Mouse (Mus musculus): ENCODE results near the gene Rtn4r. TPM values are rescaled to one million over a fixed set of nuclear protein-coding genes. Genes with fewer than 3 reads are reported as not detected.

The Rtn4r gene
- polyA plus RNA-seq, 1 experiment from 2014 or later, result 10.7 TPM

DNA sequence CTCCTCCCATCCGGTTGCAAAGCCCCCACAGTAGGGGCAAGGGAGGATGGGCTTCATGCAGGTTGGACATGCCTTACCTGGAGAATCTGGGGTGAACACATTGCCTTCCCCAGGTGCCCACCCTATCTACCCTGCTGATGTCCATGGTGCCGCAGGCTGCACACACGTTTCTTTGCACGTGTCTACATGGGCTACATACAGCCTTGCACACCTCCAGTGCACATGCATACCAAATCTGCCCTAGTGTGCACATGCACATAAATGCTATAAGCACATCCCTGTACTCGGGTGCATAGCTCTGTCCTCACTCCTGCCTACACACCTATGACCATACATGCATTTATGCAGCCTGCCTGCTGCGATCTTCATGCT, 1.1 kb downstream of the Rtn4r start:
- no peak for ATAC-seq (ENCODE audit: insufficient read depth, low FRiP score, low TSS enrichment)

DNA sequence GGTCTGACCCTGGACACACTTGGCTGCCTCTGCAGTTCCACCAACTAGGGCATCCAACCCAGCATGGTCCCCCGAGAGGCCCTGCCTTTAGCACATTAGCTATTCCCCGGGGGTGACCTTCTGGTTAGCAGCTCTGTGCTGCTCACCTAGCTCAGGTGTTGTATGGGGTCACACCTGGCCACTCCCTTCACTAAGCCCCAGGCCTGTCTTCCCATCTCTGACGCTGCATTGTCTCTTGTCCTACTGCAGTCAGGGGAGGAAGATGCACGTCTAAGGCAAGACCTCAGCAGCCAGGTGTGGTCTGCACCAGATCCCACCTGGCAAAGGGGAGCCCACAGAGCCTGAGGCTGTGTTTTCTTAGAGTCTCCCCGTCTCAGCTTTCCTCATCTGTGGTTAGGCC, 2.0 kb downstream of the Rtn4r start:
- Histone ChIP-seq H3K4me2 (ENCODE audit: low read depth) (no peak overlapping the region), H3K27me3 (ENCODE audit: control insufficient read depth, insufficient read depth, low read length) (peaks cover 29% of the 10 kb centered on the region), H3K9ac (ENCODE audit: low read length) (no peak overlapping the region), H3K36me3 (ENCODE audit: control insufficient read depth, insufficient read depth, low read length) (no peaks in the 10 kb centered on the region), H3K4me1 (ENCODE audit: control insufficient read depth, insufficient read depth, low read length) (no peaks in the 10 kb centered on the region; the same call in 1 of the 2 replicates), H3K4me3 (ENCODE audit: low read depth, low read length) (no peak overlapping the region), H3K9me3 (ENCODE audit: control insufficient read depth, low read length) (no peaks in the 10 kb centered on the region), H3K27ac (ENCODE audit: low read depth, low read length) (no peak overlapping the region)
- 80% methylated on average over 5 of the region's 5 CpGs for WGBS
- ATAC-seq (ENCODE audit: insufficient read depth, low FRiP score, low TSS enrichment) (no peak), DNase-seq (ENCODE audit: low spot score) (no peak)

More for the DNA sequence above, 1.1 kb downstream of the Rtn4r start:
- Histone ChIP-seq H3K36me3 (ENCODE audit: control insufficient read depth, insufficient read depth, low read length) (no peaks in the 10 kb centered on the region), H3K4me2 (ENCODE audit: low read depth) (peak overlapping the region; percentile 97), H3K9ac (ENCODE audit: low read length) (peak overlapping the region; percentile 18; the same call in 1 of the 2 replicates), H3K27me3 (ENCODE audit: control insufficient read depth, insufficient read depth, low read length) (peaks cover 29% of the 10 kb centered on the region), H3K4me1 (ENCODE audit: control insufficient read depth, insufficient read depth, low read length) (no peaks in the 10 kb centered on the region; the same call in 1 of the 2 replicates), H3K4me3 (ENCODE audit: low read depth, low read length) (peak overlapping the region; percentile 69), H3K9me3 (ENCODE audit: control insufficient read depth, low read length) (no peaks in the 10 kb centered on the region), H3K27ac (ENCODE audit: low read depth, low read length) (no peak overlapping the region)
- WGBS, result 73% methylated on average over 6 of the region's 6 CpGs
- no peak for DNase-seq (ENCODE audit: low spot score)

DNA sequence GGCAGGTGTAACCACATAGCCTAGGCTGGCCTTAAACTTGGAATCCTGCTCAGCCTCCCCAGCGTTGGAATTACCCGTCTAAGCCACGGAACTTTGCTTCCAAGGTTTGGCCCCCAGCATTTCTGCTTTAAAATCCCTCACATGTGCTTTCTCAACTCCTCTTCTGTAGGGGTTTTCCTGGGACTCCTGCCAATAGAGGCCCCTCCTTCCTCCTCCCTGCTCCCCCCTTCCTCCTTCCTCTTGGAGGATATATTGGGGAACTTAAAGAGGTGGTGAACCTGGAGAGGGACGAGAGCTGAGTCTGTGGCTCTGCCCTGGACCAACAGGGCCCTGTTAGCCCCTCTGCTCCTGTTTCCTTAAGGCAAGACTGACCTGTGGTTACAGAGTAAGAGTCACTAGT, 2.8 kb downstream of the Rtn4r start:
- Histone ChIP-seq H3K4me2 (ENCODE audit: low read depth) (no peak overlapping the region), H3K4me3 (ENCODE audit: low read depth, low read length) (no peak overlapping the region), H3K9me3 (ENCODE audit: control insufficient read depth, low read length) (no peaks in the 10 kb centered on the region), H3K9ac (ENCODE audit: low read length) (no peak overlapping the region), H3K36me3 (ENCODE audit: control insufficient read depth, insufficient read depth, low read length) (no peaks in the 10 kb centered on the region), H3K4me1 (ENCODE audit: control insufficient read depth, insufficient read depth, low read length) (no peaks in the 10 kb centered on the region; the same call in 1 of the 2 replicates), H3K27ac (ENCODE audit: low read depth, low read length) (no peak overlapping the region), H3K27me3 (ENCODE audit: control insufficient read depth, insufficient read depth, low read length) (peaks cover 29% of the 10 kb centered on the region)
- 66% methylated on average over 4 of the region's 4 CpGs for WGBS
- ATAC-seq (ENCODE audit: insufficient read depth, low FRiP score, low TSS enrichment) (no peak), DNase-seq (ENCODE audit: low spot score) (no peak)

DNA sequence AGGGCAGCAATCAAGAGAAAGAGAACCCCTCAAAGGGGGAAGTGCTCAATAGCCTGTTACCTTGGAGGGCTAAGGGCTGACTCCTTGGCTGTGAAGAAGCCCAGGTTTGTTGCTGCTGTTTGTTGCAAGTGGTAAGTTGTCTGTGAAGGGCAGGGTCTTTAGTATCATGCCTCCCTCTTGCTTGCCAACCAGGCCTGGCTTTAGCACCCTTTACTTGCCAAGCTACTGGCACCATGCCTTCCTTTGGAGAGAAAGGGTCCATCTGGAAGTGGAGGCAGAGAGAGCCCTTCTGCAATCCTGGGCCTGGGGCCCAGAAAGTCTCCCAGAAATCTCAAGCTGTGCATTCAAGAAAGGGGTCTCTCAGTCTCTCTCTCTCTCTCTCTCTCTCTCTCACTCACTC, 3.3 kb downstream of the Rtn4r start:
- H3K36me3 ChIP-seq (ENCODE audit: control insufficient read depth, insufficient read depth, low read length), result no peaks in the 10 kb centered on the region
- no peak overlapping the region for H3K4me3 ChIP-seq (ENCODE audit: low read depth, low read length)
- H3K27ac ChIP-seq (ENCODE audit: low read depth, low read length), result no peak overlapping the region
- H3K9me3 ChIP-seq (ENCODE audit: control insufficient read depth, low read length), result no peaks in the 10 kb centered on the region
- H3K4me2 ChIP-seq (ENCODE audit: low read depth), result no peak overlapping the region
- H3K4me1 ChIP-seq (ENCODE audit: control insufficient read depth, insufficient read depth, low read length), result no peaks in the 10 kb centered on the region; the same call in 1 of the 2 replicates
- no peak for ATAC-seq (ENCODE audit: insufficient read depth, low FRiP score, low TSS enrichment)
- no peak overlapping the region for H3K9ac ChIP-seq (ENCODE audit: low read length)
- peaks cover 29% of the 10 kb centered on the region for H3K27me3 ChIP-seq (ENCODE audit: control insufficient read depth, insufficient read depth, low read length)
- DNase-seq (ENCODE audit: low spot score), result no peak

DNA sequence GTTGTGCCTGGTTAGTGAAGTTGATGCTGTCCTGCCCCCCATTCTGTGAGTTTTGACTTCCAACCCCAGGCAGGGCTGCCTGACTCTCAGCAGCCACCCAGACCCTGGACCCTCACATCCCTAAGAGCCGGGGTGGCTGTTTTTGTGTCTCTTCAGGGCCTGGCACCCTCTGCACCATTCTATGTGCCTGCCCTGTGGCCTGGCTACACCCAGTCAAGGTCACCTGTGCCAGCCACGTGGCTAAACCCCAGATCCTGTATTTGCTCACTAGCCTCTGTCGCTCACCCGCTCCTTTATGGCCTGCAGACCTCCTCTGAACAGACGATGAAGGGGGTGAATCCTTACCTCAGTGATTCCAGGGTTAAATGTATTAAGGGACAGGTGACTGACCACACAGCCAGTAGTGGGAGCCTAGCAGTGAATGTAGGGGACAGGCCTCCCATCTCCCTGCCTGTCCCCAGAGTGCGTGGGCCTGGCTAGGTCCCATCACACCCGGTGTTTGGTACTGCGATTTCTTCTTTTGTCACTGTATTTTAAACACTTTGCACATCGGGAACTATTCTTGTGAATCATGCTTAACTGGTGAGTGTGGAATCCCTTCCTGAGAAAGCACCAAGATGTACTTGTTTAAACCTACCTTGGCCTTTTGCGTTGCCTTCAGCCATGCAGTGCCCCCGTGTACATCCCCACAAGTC, 4.0 kb downstream of the Rtn4r start:
- no peaks in the 10 kb centered on the region; the same call in 1 of the 2 replicates for H3K4me1 ChIP-seq (ENCODE audit: control insufficient read depth, insufficient read depth, low read length)
- H3K27ac ChIP-seq (ENCODE audit: low read depth, low read length), result no peak overlapping the region
- H3K36me3 ChIP-seq (ENCODE audit: control insufficient read depth, insufficient read depth, low read length), result no peaks in the 10 kb centered on the region
- no peaks in the 10 kb centered on the region for H3K9me3 ChIP-seq (ENCODE audit: control insufficient read depth, low read length)
- no peak overlapping the region for H3K4me3 ChIP-seq (ENCODE audit: low read depth, low read length)
- DNase-seq (ENCODE audit: low spot score), result no peak
- no peak overlapping the region for H3K4me2 ChIP-seq (ENCODE audit: low read depth)
- no peak overlapping the region for H3K9ac ChIP-seq (ENCODE audit: low read length)
- ATAC-seq (ENCODE audit: insufficient read depth, low FRiP score, low TSS enrichment), result no peak
- WGBS, result 83% methylated on average over 11 of the region's 11 CpGs
- H3K27me3 ChIP-seq (ENCODE audit: control insufficient read depth, insufficient read depth, low read length), result peaks cover 24% of the 10 kb centered on the region

DNA sequence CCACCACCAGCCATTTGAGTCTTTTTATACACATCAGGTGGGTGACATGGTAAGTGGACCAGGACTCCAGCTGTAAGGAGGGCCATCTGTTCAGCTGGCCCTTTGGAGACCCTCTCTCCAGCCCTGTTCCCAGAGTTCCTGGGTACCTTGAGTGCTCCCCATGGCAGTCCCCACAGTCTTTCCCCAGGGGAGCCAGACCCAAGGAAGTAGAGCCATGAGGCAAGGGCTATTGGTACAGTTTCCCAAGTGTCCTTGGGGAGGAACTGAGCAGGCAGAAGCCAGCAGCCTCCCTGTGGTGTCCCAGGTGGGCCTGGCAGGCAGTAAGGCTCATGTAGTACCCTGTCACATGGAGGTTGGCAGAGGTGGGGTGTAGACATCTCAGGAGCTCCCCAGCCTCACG, 4.6 kb downstream of the Rtn4r start:
- Histone ChIP-seq H3K27me3 (ENCODE audit: control insufficient read depth, insufficient read depth, low read length) (peaks cover 19% of the 10 kb centered on the region), H3K9me3 (ENCODE audit: control insufficient read depth, low read length) (no peaks in the 10 kb centered on the region), H3K4me1 (ENCODE audit: control insufficient read depth, insufficient read depth, low read length) (no peaks in the 10 kb centered on the region; the same call in 1 of the 2 replicates), H3K27ac (ENCODE audit: low read depth, low read length) (no peak overlapping the region), H3K9ac (ENCODE audit: low read length) (no peak overlapping the region), H3K4me2 (ENCODE audit: low read depth) (no peak overlapping the region), H3K36me3 (ENCODE audit: control insufficient read depth, insufficient read depth, low read length) (no peaks in the 10 kb centered on the region), H3K4me3 (ENCODE audit: low read depth, low read length) (no peak overlapping the region)
- DNase-seq (ENCODE audit: low spot score) (no peak), ATAC-seq (ENCODE audit: insufficient read depth, low FRiP score, low TSS enrichment) (no peak)
- WGBS, result 89% methylated on average over 1 of the region's 1 CpGs

DNA sequence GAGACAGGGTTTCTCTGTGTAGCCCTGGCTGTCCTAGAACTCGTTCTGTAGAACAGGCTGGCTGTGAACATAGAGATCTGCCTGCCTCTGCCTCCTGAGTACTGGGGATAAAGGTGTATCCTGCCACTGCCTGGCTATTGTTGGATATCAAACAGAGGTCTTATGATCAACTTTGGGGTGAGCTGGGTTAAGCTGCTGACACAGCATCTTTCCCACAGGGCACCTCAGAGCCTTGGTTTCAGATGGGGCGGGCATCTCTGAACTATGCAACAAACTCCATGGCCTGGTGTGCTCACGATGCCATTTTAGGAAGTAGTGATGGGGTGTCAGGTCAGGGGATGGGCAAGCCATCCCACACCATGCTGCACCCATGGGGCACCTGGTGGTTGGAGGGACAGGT, 5.1 kb downstream of the Rtn4r start:
- Histone ChIP-seq H3K36me3 (ENCODE audit: control insufficient read depth, insufficient read depth, low read length) (no peaks in the 10 kb centered on the region), H3K4me2 (ENCODE audit: low read depth) (no peak overlapping the region), H3K9ac (ENCODE audit: low read length) (no peak overlapping the region), H3K9me3 (ENCODE audit: control insufficient read depth, low read length) (no peaks in the 10 kb centered on the region), H3K4me1 (ENCODE audit: control insufficient read depth, insufficient read depth, low read length) (no peaks in the 10 kb centered on the region; the same call in 1 of the 2 replicates), H3K27me3 (ENCODE audit: control insufficient read depth, insufficient read depth, low read length) (peaks cover 14% of the 10 kb centered on the region), H3K4me3 (ENCODE audit: low read depth, low read length) (no peak overlapping the region), H3K27ac (ENCODE audit: low read depth, low read length) (no peak overlapping the region)
- no peak for DNase-seq (ENCODE audit: low spot score)
- 92% methylated on average over 3 of the region's 3 CpGs for WGBS
- ATAC-seq (ENCODE audit: insufficient read depth, low FRiP score, low TSS enrichment), result no peak

DNA sequence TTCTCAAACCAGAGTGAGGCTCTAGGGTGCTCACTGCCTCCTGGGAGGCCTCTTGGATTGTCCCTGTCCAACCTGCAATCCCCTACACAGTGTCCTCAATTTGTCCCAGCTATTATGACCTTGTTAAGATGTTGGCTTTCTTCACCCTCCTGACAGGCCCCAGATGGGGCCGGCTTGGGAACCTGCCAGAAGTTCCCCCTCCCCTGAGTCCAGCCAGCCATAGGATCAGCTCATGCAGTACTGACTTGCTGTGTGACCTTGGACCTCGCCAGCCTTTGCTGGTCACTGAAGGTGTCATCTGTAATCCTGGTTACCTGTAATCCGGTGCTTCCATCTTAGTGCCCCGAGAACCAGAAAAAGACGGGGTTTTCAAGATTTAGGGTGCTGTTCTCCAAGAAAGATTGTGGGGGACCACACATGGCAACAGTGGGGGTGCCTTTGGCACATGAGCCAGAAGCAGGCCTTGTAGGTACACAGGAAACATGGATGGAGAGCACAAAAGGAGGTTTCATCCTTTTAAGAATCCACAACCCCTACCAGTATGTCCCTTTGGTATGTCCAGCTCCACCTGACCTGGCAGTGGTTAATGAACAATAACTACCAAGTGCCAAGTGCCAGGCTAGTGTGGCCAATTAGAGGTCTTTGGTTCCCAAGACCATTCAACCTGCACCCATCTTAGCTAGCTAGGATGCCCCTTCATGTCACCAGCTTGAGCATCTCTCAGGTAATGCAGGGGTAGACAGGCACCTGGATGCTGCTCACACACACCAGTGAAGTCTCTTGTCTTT, 5.9 kb downstream of the Rtn4r start:
- H3K27ac ChIP-seq (ENCODE audit: low read depth, low read length), result no peak overlapping the region
- H3K4me1 ChIP-seq (ENCODE audit: control insufficient read depth, insufficient read depth, low read length), result no peaks in the 10 kb centered on the region
- H3K27me3 ChIP-seq (ENCODE audit: control insufficient read depth, insufficient read depth, low read length), result peaks cover 12% of the 10 kb centered on the region
- no peaks in the 10 kb centered on the region for H3K36me3 ChIP-seq (ENCODE audit: control insufficient read depth, insufficient read depth, low read length)
- no peak overlapping the region for H3K4me3 ChIP-seq (ENCODE audit: low read depth, low read length)
- no peak overlapping the region for H3K4me2 ChIP-seq (ENCODE audit: low read depth)
- 84% methylated on average over 5 of the region's 5 CpGs for WGBS
- H3K9ac ChIP-seq (ENCODE audit: low read length), result no peak overlapping the region
- DNase-seq (ENCODE audit: low spot score), result no peak
- no peak for ATAC-seq (ENCODE audit: insufficient read depth, low FRiP score, low TSS enrichment)
- H3K9me3 ChIP-seq (ENCODE audit: control insufficient read depth, low read length), result no peaks in the 10 kb centered on the region

DNA sequence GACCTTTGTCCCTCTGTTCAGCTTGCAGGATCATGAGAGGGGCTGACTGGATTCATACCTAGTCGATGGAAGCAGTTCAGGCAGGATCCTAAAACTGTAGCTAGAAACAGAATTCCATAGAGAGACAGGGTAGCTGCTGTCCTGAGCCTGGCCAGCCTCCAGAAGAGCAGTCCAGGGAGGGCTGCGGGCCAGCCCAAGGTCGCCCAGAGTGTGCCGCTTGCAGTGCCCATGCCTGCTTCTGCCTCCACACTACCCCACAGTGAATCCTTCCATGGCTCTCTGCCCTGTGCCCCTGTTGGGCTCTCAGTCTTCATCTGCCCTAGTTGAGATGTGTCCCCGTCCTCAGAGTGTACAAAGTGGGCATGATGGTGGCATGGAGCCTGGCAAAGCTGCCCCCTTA, 7.8 kb downstream of the Rtn4r start:
- no peak overlapping the region for H3K4me3 ChIP-seq (ENCODE audit: low read depth, low read length)
- no peak overlapping the region for H3K9ac ChIP-seq (ENCODE audit: low read length)
- H3K4me1 ChIP-seq (ENCODE audit: control insufficient read depth, insufficient read depth, low read length), result no peaks in the 10 kb centered on the region
- H3K9me3 ChIP-seq (ENCODE audit: control insufficient read depth, low read length), result no peaks in the 10 kb centered on the region
- H3K27me3 ChIP-seq (ENCODE audit: control insufficient read depth, insufficient read depth, low read length), result no peaks in the 10 kb centered on the region
- no peak overlapping the region for H3K4me2 ChIP-seq (ENCODE audit: low read depth)
- no peak for DNase-seq (ENCODE audit: low spot score)
- H3K27ac ChIP-seq (ENCODE audit: low read depth, low read length), result no peak overlapping the region
- no peak for ATAC-seq (ENCODE audit: insufficient read depth, low FRiP score, low TSS enrichment)
- H3K36me3 ChIP-seq (ENCODE audit: control insufficient read depth, insufficient read depth, low read length), result no peaks in the 10 kb centered on the region
- WGBS, result 85% methylated on average over 5 of the region's 5 CpGs

All from neural tube, embryonic 11.5 days (tissue).